Mouse (Mus musculus): Measurements from ENCODE around the gene Bicra. TPM values are rescaled to one million over a fixed set of nuclear protein-coding genes. Genes with fewer than 3 reads are reported as not detected.

Bicra gene
- total and polyA plus RNA-seq, 2 experiments from 2014 or later, result 2.4 to 7.2 TPM

DNA sequence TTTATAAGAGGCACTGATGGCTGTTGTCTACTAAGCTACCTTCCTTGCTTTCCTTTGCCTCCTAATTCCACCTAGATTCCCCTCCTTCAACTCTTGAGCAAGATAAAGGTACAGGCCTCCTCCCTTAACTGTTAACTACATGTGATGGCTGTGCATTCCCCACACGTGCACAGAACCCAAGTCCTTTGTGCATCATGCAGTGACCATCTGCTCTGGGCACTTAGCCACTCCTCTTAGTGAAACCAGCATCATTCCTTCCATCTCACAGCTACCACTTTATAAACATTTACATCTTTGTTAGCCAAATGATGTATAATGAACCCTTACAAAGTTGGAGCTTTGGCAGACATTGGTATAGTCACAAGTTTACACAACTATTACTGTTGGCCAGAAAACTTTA is 32.2 kb upstream of the Bicra start:
- Histone ChIP-seq H3K9me3 (replicated peaks; ENCODE audit: control insufficient read depth, low read length) (no peaks in the 10 kb centered on the region), H3K9ac (replicated peaks; ENCODE audit: low read depth, low read length) (no peak overlapping the region), H3K36me3 (replicated peaks; ENCODE audit: control insufficient read depth, insufficient read depth, low read length) (no peaks in the 10 kb centered on the region), H3K4me1 (ENCODE audit: control insufficient read depth, insufficient read depth) (no peaks in the 10 kb centered on the region), H3K4me3 (ENCODE audit: low read depth, low read length) (no peak overlapping the region), H3K27ac (ENCODE audit: low read depth) (no peak overlapping the region), H3K27me3 (ENCODE audit: control insufficient read depth, insufficient read depth, low read length) (no peaks in the 10 kb centered on the region), H3K4me2 (ENCODE audit: low read depth, low read length) (no peak overlapping the region)
- WGBS, result 28% methylated on average over 1 of the region's 1 CpGs
- TF ChIP-seq EP300 (IDR thresholded peaks at IDR 0.05; ENCODE audit: low read depth) (no peak), CTCF (IDR thresholded peaks at IDR 0.05; ENCODE audit: low read depth) (no peak)
- ATAC-seq (ENCODE audit: insufficient read depth, low read depth), result no peak
- DNase-seq (ENCODE audit: low spot score), result no peak

- H3K36me3 ChIP-seq (replicated peaks; ENCODE audit: control insufficient read depth, insufficient read depth, low read length), result no peaks in the 10 kb centered on the region
- no peak overlapping the region for H3K4me2 ChIP-seq (ENCODE audit: low read depth, low read length)
- no peak for ATAC-seq (ENCODE audit: insufficient read depth, low read depth)
- no peaks in the 10 kb centered on the region for H3K4me1 ChIP-seq (ENCODE audit: control insufficient read depth, insufficient read depth)
- no peaks in the 10 kb centered on the region for H3K9me3 ChIP-seq (replicated peaks; ENCODE audit: control insufficient read depth, low read length)
- no peak overlapping the region for H3K4me3 ChIP-seq (ENCODE audit: low read depth, low read length)
- no peak overlapping the region for H3K27ac ChIP-seq (ENCODE audit: low read depth)
- no peak overlapping the region for H3K9ac ChIP-seq (replicated peaks; ENCODE audit: low read depth, low read length)
- no peak for DNase-seq (ENCODE audit: low spot score)
- TF ChIP-seq CTCF (IDR thresholded peaks at IDR 0.05; ENCODE audit: low read depth) (no peak), EP300 (IDR thresholded peaks at IDR 0.05; ENCODE audit: low read depth) (no peak)
- H3K27me3 ChIP-seq (ENCODE audit: control insufficient read depth, insufficient read depth, low read length), result no peaks in the 10 kb centered on the region
- WGBS, result 62% methylated on average over 6 of the region's 6 CpGs
Measured at GRCm38 (mm10) chr7:16071906-16072305, 24.2 kb upstream of the Bicra start.

GRCm38 (mm10) chr7:16070846-16071245 is 23.1 kb upstream of the Bicra start:
- no peaks in the 10 kb centered on the region for H3K9me3 ChIP-seq (replicated peaks; ENCODE audit: control insufficient read depth, low read length)
- TF ChIP-seq CTCF (IDR thresholded peaks at IDR 0.05; ENCODE audit: low read depth) (no peak), EP300 (IDR thresholded peaks at IDR 0.05; ENCODE audit: low read depth) (no peak)
- no peaks in the 10 kb centered on the region for H3K4me1 ChIP-seq (ENCODE audit: control insufficient read depth, insufficient read depth)
- H3K27ac ChIP-seq (ENCODE audit: low read depth), result no peak overlapping the region
- no peaks in the 10 kb centered on the region for H3K27me3 ChIP-seq (ENCODE audit: control insufficient read depth, insufficient read depth, low read length)
- no peak for ATAC-seq (ENCODE audit: insufficient read depth, low read depth)
- no peak for DNase-seq (ENCODE audit: low spot score)
- H3K4me2 ChIP-seq (ENCODE audit: low read depth, low read length), result no peak overlapping the region
- no peaks in the 10 kb centered on the region for H3K36me3 ChIP-seq (replicated peaks; ENCODE audit: control insufficient read depth, insufficient read depth, low read length)
- H3K4me3 ChIP-seq (ENCODE audit: low read depth, low read length), result no peak overlapping the region
- no peak overlapping the region for H3K9ac ChIP-seq (replicated peaks; ENCODE audit: low read depth, low read length)

DNA sequence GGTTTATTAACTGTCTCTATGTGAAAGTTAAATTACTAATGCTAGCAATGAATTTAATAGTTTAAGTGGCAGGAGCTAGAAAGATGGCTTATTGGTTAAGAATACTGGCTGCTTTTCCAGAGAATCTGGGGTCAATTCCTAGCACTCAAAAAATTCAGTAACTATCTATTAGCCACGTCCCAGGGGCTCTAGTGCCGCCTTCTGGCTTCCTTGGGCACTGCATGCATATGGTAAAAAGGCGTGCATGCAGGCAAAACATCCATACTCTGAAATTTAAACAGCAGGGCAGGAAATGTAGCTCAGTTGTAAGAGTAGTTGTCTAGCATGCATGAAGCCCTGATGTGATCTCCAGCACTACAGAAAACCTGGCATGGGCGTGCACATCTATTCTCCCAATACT is 15.8 kb upstream of the Bicra start:
- no peak for DNase-seq (ENCODE audit: low spot score)
- Histone ChIP-seq H3K27ac (ENCODE audit: low read depth) (no peak overlapping the region), H3K9ac (replicated peaks; ENCODE audit: low read depth, low read length) (no peak overlapping the region), H3K4me2 (ENCODE audit: low read depth, low read length) (no peak overlapping the region), H3K9me3 (replicated peaks; ENCODE audit: control insufficient read depth, low read length) (peaks cover 11% of the 10 kb centered on the region; the same call in 1 of the 2 replicates), H3K4me3 (ENCODE audit: low read depth, low read length) (no peak overlapping the region), H3K27me3 (ENCODE audit: control insufficient read depth, insufficient read depth, low read length) (peaks cover 21% of the 10 kb centered on the region), H3K36me3 (replicated peaks; ENCODE audit: control insufficient read depth, insufficient read depth, low read length) (no peaks in the 10 kb centered on the region), H3K4me1 (ENCODE audit: control insufficient read depth, insufficient read depth) (no peaks in the 10 kb centered on the region)
- 30% methylated on average over 4 of the region's 4 CpGs for WGBS
- no peak for ATAC-seq (ENCODE audit: insufficient read depth, low read depth)
- TF ChIP-seq EP300 (IDR thresholded peaks at IDR 0.05; ENCODE audit: low read depth), result no peak
- peak; percentile 21; the same call in 1 of the 2 replicates for TF ChIP-seq CTCF (IDR thresholded peaks at IDR 0.05; ENCODE audit: low read depth)

- Histone ChIP-seq H3K9ac (replicated peaks; ENCODE audit: low read depth, low read length) (no peak overlapping the region), H3K9me3 (replicated peaks; ENCODE audit: control insufficient read depth, low read length) (peaks cover 11% of the 10 kb centered on the region; the same call in 1 of the 2 replicates), H3K4me2 (ENCODE audit: low read depth, low read length) (no peak overlapping the region), H3K4me1 (ENCODE audit: control insufficient read depth, insufficient read depth) (no peaks in the 10 kb centered on the region), H3K4me3 (ENCODE audit: low read depth, low read length) (no peak overlapping the region; the same call in 1 of the 2 replicates), H3K36me3 (replicated peaks; ENCODE audit: control insufficient read depth, insufficient read depth, low read length) (no peaks in the 10 kb centered on the region), H3K27me3 (ENCODE audit: control insufficient read depth, insufficient read depth, low read length) (peaks cover 21% of the 10 kb centered on the region), H3K27ac (ENCODE audit: low read depth) (no peak overlapping the region)
- DNase-seq (ENCODE audit: low spot score) (no peak), ATAC-seq (ENCODE audit: insufficient read depth, low read depth) (no peak)
- 72% methylated on average over 15 of the region's 15 CpGs for WGBS
- TF ChIP-seq CTCF (IDR thresholded peaks at IDR 0.05; ENCODE audit: low read depth) (no peak), EP300 (IDR thresholded peaks at IDR 0.05; ENCODE audit: low read depth) (no peak)
Measured at GRCm38 (mm10) chr7:16062099-16062420, 14.3 kb upstream of the Bicra start.

Data from heart, postnatal 0 days (tissue).